Mouse (Mus musculus): ENCODE data around the gene Olfr667. TPM values are rescaled to one million over a fixed set of nuclear protein-coding genes. Genes with fewer than 3 reads are reported as not detected.
"Not testable (repeated sequence)": the region's sequence is repeated elsewhere in the genome, so short reads cannot be mapped to it uniquely, and the experiment has no call there.

Olfr667 gene
- polyA plus RNA-seq (2016; fragmentation: Nextera tagmentation; extraction: Ambion mirVana): not detected in 2 replicates

DNA sequence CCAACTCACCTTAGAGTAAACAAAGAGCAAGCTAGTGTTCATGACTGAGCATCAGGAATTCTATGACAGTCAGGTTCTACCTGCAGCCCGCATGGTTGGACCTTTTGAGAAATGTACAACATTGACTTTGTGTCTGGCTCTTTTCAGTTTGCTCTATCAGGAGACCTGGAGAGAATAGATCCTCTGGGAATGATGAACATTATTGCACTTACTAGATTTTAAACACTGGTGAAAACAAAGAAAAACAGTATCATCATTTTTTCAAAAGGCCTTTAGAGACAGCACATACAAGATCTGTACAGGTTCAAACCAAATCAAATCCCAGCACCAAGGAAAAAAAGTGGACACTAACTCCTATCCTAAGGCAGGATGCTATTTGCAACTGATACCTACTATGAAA, at the start of gene Olfr667:
Gene Olfr667, minus strand, starts transcription at position 101 of the 400 bp plus-strand sequence.
- DNase-seq (ENCODE audit: low spot score): no peak
- WGBS: 94% methylated on average over 1 of the region's 1 CpGs
- Histone ChIP-seq H3K4me1 (no peaks in the 10 kb centered on the region), H3K27me3 (replicated peaks; ENCODE audit: low read depth, poor library complexity, severe bottlenecking) (no peaks in the 10 kb centered on the region), H3K9me3 (no peaks in the 10 kb centered on the region), H3K4me3 (no peak within 1 kb of the TSS), H3K27ac (replicated peaks) (no peak within 1 kb of the TSS), H3K36me3 (replicated peaks) (no peaks in the 10 kb centered on the region)

DNA sequence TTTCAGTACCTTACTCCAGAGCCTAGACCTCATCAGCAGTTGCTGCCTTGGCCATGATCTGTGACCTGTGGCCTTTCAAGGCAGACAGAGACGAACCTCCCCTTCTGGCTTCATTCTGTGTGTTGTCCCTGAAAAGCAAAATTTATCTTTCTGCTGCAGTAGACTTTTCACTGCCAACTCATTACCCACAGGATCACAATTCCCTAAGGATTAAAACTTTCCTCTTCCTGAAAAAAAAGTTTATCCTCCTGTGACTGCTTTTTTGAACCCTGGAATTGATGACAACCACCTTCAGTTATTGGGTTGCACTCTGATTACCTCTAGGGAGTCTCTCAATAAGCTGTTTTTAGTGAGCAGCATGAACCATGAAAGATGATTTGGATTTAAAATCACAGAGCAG, 41.2 kb upstream of the Olfr667 start, which contains the start of gene Olfr670:
Gene Olfr670, minus strand, starts transcription at position 101 of the 400 bp plus-strand sequence.
- Histone ChIP-seq H3K4me3 (no peak within 1 kb of the TSS), H3K9me3 (no peaks in the 10 kb centered on the region), H3K4me1 (no peaks in the 10 kb centered on the region), H3K27ac (replicated peaks) (no peak within 1 kb of the TSS), H3K36me3 (replicated peaks) (no peaks in the 10 kb centered on the region), H3K27me3 (replicated peaks; ENCODE audit: low read depth, poor library complexity, severe bottlenecking) (no peaks in the 10 kb centered on the region)
- WGBS: 71% methylated on average over 1 of the region's 1 CpGs
- no peak for DNase-seq (ENCODE audit: low spot score)

- WGBS: 96% methylated on average over 16 of the region's 16 CpGs
- not testable (repeated sequence) for H3K4me1 ChIP-seq; H3K27me3 ChIP-seq (replicated peaks; ENCODE audit: low read depth, poor library complexity, severe bottlenecking); H3K4me3 ChIP-seq; H3K9me3 ChIP-seq; H3K36me3 ChIP-seq (replicated peaks); DNase-seq (ENCODE audit: low spot score); H3K27ac ChIP-seq (replicated peaks)
Measured at GRCm38 (mm10) chr7:104950234-104950633, 29.0 kb upstream of the Olfr667 start.

- Histone ChIP-seq H3K27ac (replicated peaks) (no peak within 1 kb of the TSS), H3K4me3 (no peak within 1 kb of the TSS), H3K9me3 (no peaks in the 10 kb centered on the region), H3K27me3 (replicated peaks; ENCODE audit: low read depth, poor library complexity, severe bottlenecking) (no peaks in the 10 kb centered on the region), H3K4me1 (no peaks in the 10 kb centered on the region), H3K36me3 (replicated peaks) (no peaks in the 10 kb centered on the region)
- DNase-seq (ENCODE audit: low spot score): no peak
- WGBS: 91% methylated on average over 1 of the region's 1 CpGs
Measured at GRCm38 (mm10) chr7:104933940-104934339, 12.7 kb upstream of the Olfr667 start, which contains the start of gene Olfr669. TSS of gene Olfr669 (plus strand) at chr7:104934240.

DNA sequence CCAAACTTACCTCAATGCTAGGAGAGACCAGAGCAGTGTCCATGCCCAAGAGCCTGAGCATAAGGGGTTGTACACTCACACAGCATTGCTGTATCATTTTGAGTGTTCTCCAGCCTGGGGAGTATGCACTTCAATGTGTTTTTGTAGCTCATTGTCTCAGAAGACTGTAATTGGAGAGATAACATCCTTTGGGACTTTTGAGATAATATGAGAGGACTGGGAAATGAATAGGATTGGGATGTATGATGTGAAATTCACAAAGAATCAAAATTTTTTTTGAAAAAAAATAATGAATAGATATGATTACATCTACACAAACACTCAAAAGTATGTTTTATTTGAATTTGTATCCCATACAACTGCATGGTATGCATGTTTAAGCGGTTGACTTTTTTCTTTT, 6.7 kb upstream of the Olfr667 start, which contains the start of gene Olfr668:
Gene Olfr668, minus strand, starts transcription at position 101 of the 400 bp plus-strand sequence.
- DNase-seq (ENCODE audit: low spot score): no peak
- Histone ChIP-seq H3K36me3 (replicated peaks) (no peaks in the 10 kb centered on the region), H3K4me1 (no peaks in the 10 kb centered on the region), H3K9me3 (no peaks in the 10 kb centered on the region), H3K27me3 (replicated peaks; ENCODE audit: low read depth, poor library complexity, severe bottlenecking) (no peaks in the 10 kb centered on the region), H3K4me3 (no peak within 1 kb of the TSS), H3K27ac (replicated peaks) (no peak within 1 kb of the TSS)
- WGBS: 85% methylated on average over 1 of the region's 1 CpGs

DNA sequence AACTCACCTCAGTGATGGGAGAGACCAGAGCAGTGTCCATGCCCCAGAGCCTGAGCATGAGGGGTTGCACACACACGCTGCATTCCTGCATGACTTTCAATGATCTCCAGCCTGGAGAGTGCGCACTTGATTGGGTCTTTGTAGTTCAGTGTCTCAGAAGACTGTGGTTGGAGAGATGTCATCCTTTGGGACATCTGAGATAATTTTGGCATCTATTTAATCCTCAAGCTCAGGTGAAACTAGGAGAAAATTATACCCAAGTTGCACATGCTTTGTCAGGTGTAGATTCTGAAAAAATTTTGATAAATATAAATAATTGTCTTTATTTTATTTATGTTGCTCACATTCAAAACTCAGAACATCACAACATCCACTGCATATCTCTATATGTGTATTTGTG, 25.4 kb downstream of the Olfr667 start, which contains the start of gene Olfr666:
Gene Olfr666, minus strand, starts transcription at position 101 of the 400 bp plus-strand sequence.
- Histone ChIP-seq H3K9me3 (no peaks in the 10 kb centered on the region), H3K36me3 (replicated peaks) (no peaks in the 10 kb centered on the region), H3K4me1 (no peaks in the 10 kb centered on the region), H3K27ac (replicated peaks) (no peak within 1 kb of the TSS), H3K4me3 (no peak within 1 kb of the TSS), H3K27me3 (replicated peaks; ENCODE audit: low read depth, poor library complexity, severe bottlenecking) (no peaks in the 10 kb centered on the region)
- WGBS: 85% methylated on average over 2 of the region's 2 CpGs
- no peak for DNase-seq (ENCODE audit: low spot score)

GRCm38 (mm10) chr7:104877731-104878130, 43.6 kb downstream of the Olfr667 start, which contains the start of gene Olfr665:
TSS of gene Olfr665 (plus strand) at chr7:104878031.
- DNase-seq (ENCODE audit: low spot score): no peak
- WGBS: 59% methylated on average over 1 of the region's 1 CpGs
- Histone ChIP-seq H3K36me3 (replicated peaks) (no peaks in the 10 kb centered on the region), H3K4me1 (no peaks in the 10 kb centered on the region), H3K27ac (replicated peaks) (no peak within 1 kb of the TSS), H3K27me3 (replicated peaks; ENCODE audit: low read depth, poor library complexity, severe bottlenecking) (no peaks in the 10 kb centered on the region), H3K4me3 (no peak within 1 kb of the TSS), H3K9me3 (no peaks in the 10 kb centered on the region)

Other genes with a start within 250 kb of the Olfr667 start
- gene Olfr661, start 235.0 kb downstream of the Olfr667 start, polyA plus RNA-seq (2016; fragmentation: Nextera tagmentation; extraction: Ambion mirVana): not detected in 2 replicates
- gene Usp17le, start 144.0 kb downstream of the Olfr667 start, polyA plus RNA-seq (2016; fragmentation: Nextera tagmentation; extraction: Ambion mirVana): not detected in 2 replicates
- gene Usp17lb, start 78.9 kb downstream of the Olfr667 start, polyA plus RNA-seq (2016; fragmentation: Nextera tagmentation; extraction: Ambion mirVana): not detected in 2 replicates
- not detected in 2 replicates for gene Usp17la, start 64.5 kb downstream of the Olfr667 start, polyA plus RNA-seq (2016; fragmentation: Nextera tagmentation; extraction: Ambion mirVana)
- not detected in 2 replicates for gene Olfr665, start 43.5 kb downstream of the Olfr667 start, polyA plus RNA-seq (2016; fragmentation: Nextera tagmentation; extraction: Ambion mirVana)
- not detected in 2 replicates for gene Olfr666, start 25.5 kb downstream of the Olfr667 start, polyA plus RNA-seq (2016; fragmentation: Nextera tagmentation; extraction: Ambion mirVana)
- not detected in 2 replicates for gene Olfr668, start 6.6 kb upstream of the Olfr667 start, polyA plus RNA-seq (2016; fragmentation: Nextera tagmentation; extraction: Ambion mirVana)
- not detected in 2 replicates for gene Olfr669, start 12.8 kb upstream of the Olfr667 start, polyA plus RNA-seq (2016; fragmentation: Nextera tagmentation; extraction: Ambion mirVana)
- not detected in 2 replicates for gene Olfr670, start 41.1 kb upstream of the Olfr667 start, polyA plus RNA-seq (2016; fragmentation: Nextera tagmentation; extraction: Ambion mirVana)
- gene Olfr671, start 57.6 kb upstream of the Olfr667 start, polyA plus RNA-seq (2016; fragmentation: Nextera tagmentation; extraction: Ambion mirVana): not detected in 2 replicates
- gene Olfr672, start 80.5 kb upstream of the Olfr667 start, polyA plus RNA-seq (2016; fragmentation: Nextera tagmentation; extraction: Ambion mirVana): not detected in 2 replicates
- gene Olfr675, start 107.0 kb upstream of the Olfr667 start, polyA plus RNA-seq (2016; fragmentation: Nextera tagmentation; extraction: Ambion mirVana): not detected in 2 replicates
- gene Olfr676, start 111.2 kb upstream of the Olfr667 start, polyA plus RNA-seq (2016; fragmentation: Nextera tagmentation; extraction: Ambion mirVana): not detected in 2 replicates
- gene Olfr677, start 129.9 kb upstream of the Olfr667 start, polyA plus RNA-seq (2016; fragmentation: Nextera tagmentation; extraction: Ambion mirVana): not detected in 2 replicates
- not detected in 2 replicates for gene Olfr678, start 143.0 kb upstream of the Olfr667 start, polyA plus RNA-seq (2016; fragmentation: Nextera tagmentation; extraction: Ambion mirVana)
- gene Olfr679, start 159.7 kb upstream of the Olfr667 start, polyA plus RNA-seq (2016; fragmentation: Nextera tagmentation; extraction: Ambion mirVana): 0.05 TPM in 1 of 2 replicates, not detected in the other
- not detected in 2 replicates for gene Olfr680-ps1, start 171.3 kb upstream of the Olfr667 start, polyA plus RNA-seq (2016; fragmentation: Nextera tagmentation; extraction: Ambion mirVana)
- not detected in 2 replicates for gene Olfr681, start 195.4 kb upstream of the Olfr667 start, polyA plus RNA-seq (2016; fragmentation: Nextera tagmentation; extraction: Ambion mirVana)
- gene Olfr683, start 225.5 kb upstream of the Olfr667 start, polyA plus RNA-seq (2016; fragmentation: Nextera tagmentation; extraction: Ambion mirVana): not detected in 2 replicates
- gene Olfr684, start 242.2 kb upstream of the Olfr667 start, polyA plus RNA-seq (2016; fragmentation: Nextera tagmentation; extraction: Ambion mirVana): not detected in 2 replicates